Mouse (Mus musculus) cerebellum, adult 9-11 months (tissue): ENCODE data around the gene Hapln3.

Experiments used
- DNase-seq: peaks from one replicate; pipeline ENCODE4 v3.0.0; 2022

Hapln3 gene

DNA sequence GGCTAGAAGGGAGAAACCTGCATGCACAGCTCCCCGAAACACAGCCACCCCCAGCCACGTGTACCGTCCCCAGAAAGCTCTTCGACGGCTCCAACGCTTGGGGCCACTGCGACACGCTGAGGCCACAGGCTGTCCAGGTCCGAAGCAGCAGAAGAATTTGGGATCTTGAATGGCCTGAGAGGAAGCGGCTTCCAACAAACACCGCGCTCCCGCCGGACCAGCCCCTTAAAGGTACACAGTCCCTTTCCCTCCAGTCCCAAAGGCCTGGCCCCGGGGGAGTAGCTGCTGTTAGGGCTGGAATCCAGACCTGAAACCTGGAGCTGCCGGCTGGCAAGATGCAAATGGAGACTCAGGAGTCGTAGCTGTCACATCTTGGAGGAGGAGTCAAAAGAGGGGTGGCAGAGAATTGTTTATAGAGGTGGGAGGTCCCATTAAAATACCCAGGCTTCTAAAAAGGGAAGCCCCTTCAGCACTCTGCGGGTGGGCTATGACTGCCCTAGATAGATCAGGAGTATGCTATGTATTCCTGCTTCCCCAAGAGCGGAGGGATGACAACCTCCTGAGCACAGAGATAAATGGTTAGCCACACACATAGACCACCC, at the start of gene Hapln3:
TSS of gene Hapln3 (minus strand) at position 176 of the 602 bp plus-strand sequence.
- no peak for DNase-seq

DNA sequence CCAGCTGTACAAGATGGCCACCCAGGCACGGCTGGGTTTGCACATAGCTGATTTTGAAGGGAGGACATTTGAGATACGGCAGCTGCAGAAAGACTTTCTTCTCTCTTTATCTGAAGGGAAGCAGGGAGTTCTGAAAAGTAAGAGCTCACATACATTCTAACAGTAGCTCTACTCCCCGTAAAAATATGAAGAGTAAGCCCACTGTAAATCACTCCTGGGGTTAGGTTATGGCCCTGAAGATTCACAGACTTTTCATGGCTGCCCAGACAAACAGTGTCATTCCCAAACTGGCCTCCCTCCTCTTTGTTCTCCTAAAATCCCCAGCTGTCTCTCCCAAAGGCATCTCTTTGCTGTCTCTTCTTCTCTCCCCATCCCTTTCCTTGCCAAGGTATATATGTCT, 43.0 kb upstream of the Hapln3 start:
- DNase-seq: no peak

- DNase-seq: no peak
Observed at GRCm38 (mm10) chr7:79171782-79172181, 41.0 kb upstream of the Hapln3 start.

DNA sequence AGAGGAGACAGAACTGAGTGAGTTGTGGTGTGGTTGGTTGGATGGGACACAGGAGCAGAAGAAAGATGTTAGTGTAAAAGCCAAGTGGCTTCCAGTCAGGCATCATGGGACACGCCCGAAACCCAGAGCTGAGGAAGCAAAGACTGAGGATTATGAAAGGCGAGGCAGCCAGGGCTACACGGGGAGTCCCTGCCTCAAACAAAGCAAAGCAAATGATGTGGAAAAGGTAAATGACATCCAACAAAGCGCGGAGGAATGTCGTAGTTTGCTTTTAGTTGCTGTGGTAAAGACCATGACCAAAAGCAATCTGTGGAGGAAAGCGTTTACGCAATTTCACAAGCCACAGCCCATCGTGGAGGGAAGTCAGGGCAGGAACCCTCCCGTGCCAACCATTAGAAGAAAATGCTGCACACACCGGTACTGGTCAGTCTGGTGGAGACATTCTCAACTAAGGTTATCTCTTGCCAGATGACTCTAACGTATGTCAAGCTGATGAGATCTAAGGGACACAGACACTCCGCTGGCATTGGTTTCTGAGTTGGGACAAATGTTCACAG, 36.3 kb upstream of the Hapln3 start:
- DNase-seq: no peak

- no peak for DNase-seq
Observed at GRCm38 (mm10) chr7:79159406-79159805, 28.6 kb upstream of the Hapln3 start.

GRCm38 (mm10) chr7:79149522-79149921, 18.7 kb upstream of the Hapln3 start:
- no peak for DNase-seq

DNA sequence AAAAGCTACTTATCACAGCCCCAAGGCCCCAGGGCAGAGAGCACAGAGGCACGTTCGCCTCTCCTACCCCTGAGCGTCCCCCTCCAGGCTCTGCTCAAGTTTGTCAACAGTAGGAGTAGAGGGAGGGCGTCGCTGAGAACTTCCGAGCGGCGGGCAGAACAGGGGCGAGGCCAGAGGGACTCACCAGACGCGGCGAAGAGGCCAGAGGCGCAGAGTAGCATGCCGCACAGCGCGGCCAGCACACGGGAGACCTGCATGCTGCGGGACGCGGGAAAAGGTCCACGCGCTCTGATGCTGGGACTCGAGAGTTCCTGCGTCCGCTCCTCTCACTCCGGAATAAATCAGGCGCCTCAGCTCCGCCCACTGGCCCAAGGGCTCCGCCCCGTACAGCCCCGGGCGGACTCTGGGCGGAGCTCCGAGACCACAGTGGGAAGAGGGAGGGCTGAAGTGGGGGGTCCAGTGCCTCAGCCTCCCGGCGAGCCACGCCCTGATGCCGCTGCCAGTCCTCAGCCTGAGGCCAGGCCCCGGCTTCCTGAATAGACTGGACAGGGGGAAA, 18.0 kb upstream of the Hapln3 start, which contains the start of gene Mfge8:
TSS of gene Mfge8 (minus strand) at position 350 of the 556 bp plus-strand sequence.
- DNase-seq: peak; percentile 52

DNA sequence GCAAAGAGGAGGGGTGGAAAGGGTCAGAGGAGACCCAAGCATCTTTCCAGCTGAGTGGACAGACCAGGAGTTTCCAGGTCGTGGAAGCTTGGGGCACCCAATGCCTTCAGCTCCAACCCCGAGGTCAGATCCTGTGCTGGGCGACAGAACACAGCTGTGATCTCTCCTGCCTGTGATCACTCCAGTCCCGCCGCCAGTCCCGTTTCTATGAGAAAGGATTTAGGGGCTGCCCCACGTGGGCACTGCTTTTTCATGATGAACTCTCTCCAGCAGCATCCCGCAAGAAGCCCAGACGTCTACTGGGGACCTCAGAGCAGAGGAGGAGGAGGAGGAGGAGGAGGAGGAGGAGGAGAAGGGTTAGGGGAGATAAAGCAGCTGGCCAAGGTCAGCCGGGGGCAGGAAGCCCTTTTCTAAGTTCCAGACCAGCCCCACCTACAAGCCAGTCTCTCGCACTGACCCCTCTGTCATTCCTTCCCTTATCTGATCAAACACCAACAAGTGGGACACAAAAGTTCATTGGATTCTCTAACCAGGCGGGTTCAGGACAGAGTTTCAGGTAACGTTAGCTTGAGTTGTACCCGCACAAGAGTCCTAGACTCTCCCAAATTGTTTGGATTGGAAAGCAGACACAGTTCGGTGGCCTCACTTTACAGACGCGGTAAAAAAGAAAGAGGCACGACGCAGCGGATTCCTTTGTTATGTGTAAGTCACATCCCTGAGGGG, 17.3 kb upstream of the Hapln3 start:
- DNase-seq: no peak

GRCm38 (mm10) chr7:79147011-79147837, 16.4 kb upstream of the Hapln3 start:
- DNase-seq: no peak

- peak; percentile 59 for DNase-seq
Observed at GRCm38 (mm10) chr7:79140897-79141296, 10.1 kb upstream of the Hapln3 start.

DNA sequence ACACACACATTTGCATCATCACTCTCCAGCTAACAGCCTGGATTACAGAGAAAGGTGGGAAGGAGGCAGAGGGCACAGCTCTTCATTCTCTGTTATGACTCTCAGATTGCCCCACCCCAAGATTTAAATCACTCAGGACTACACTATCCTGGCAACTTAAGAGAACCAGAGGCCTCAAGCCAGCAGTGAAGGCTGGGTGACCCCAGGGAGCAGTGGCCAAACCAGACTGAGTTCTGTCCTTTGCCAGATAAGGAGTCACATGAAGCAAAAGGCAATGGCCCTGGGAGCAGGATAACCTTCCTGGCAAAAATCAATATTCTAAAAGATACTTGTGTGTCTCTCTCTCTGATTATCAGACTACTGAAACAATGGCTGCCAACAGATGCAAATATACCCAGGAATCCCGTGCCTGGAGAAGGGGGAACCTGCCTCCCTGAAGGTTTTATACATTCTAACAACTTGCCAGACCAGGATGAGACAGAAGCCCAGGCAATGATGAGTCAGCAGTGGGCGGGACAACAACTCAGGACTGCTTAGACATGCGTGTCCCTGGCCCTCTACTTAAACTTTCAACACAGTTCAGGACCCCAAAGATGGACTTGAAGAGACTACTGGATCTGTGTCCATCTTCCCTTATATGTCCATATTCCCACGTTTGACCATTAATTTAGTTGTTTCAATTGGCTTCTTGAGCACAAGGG, 9.2 kb upstream of the Hapln3 start:
- no peak for DNase-seq

- no peak for DNase-seq
Observed at GRCm38 (mm10) chr7:79139328-79139824, 8.6 kb upstream of the Hapln3 start.

GRCm38 (mm10) chr7:79133391-79133790, 2.6 kb upstream of the Hapln3 start:
- no peak for DNase-seq

DNA sequence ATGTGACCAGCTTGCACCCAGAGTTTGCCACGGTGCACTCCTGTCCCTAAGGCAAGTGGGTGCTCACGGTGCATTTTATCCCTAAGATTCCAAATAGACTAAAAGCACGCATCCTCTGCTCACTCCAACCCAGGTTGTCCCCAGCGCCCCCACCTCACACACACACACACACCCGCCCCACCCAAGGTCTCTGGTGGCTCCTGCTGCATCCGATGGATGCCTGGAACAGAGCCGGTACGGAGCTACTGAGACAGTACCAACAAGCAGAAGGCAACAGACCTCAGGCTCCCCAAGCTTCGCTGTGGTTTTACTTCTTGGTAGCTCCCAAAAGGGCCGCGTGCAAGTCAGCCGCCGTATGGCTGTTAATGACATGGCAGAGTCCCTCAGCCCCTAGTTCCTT, 433 bp downstream of the Hapln3 start:
- no peak for DNase-seq

- no peak for DNase-seq
Observed at GRCm38 (mm10) chr7:79129883-79130282, 935 bp downstream of the Hapln3 start.

DNA sequence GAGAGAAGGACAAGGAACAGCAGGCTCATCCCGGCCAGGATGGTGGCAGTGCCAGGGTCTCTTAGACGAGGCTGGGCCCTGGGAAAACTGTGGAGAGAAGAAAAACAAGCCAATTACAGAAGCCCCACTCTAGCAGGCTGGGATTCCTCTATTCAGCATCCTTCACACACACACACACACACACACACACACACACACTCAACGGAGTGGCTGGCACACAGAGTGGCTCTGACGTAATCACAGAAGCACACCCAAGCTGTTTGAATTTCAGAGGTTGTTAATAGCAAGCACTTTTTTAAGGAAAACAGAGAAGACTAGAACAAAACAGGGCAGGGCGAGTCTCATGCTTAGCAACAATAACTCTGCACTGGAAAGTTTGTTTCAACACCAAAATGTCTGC, 7.4 kb downstream of the Hapln3 start:
- DNase-seq: no peak

DNA sequence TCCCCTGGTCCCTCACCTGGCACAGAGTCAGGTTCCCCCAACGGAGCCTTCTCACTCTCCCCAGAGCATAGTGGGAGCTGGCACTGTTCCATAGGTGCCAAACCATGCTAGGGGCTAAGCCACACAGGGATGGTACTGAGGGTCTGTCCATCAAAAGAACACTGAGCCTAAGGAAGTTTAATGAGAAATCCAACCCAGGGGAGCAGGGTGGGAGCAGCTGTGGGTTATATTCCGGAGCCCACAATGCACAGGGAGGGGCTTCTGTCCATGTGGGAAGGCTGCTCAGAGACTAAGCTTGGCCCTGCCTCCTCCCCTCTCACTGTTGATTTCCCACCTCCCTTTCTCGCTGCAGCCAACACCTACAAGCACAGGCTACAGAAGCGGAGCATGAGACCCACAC, 17.0 kb downstream of the Hapln3 start:
- no peak for DNase-seq

DNA sequence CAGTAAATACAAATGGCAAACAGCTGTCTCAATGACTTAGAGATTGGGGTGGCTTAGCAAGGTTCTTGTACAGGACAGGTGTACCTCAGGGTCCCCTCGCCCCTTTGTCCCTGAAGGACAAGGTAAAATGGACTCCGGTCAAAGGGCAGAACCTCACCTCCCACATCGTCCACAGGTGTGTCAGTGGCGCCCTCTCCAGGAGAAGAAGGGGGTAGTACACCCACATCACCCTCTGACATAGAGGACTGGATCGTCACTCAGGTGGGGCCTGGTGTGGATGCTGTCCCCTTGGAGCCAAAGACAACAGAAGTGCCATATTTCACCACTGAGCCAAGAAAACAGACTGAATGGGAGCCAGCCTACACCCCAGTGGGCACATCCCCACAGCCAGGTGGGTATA, 34.3 kb downstream of the Hapln3 start:
- no peak for DNase-seq

- DNase-seq: peak; percentile 11
Observed at GRCm38 (mm10) chr7:79089111-79089510, 41.7 kb downstream of the Hapln3 start.

DNA sequence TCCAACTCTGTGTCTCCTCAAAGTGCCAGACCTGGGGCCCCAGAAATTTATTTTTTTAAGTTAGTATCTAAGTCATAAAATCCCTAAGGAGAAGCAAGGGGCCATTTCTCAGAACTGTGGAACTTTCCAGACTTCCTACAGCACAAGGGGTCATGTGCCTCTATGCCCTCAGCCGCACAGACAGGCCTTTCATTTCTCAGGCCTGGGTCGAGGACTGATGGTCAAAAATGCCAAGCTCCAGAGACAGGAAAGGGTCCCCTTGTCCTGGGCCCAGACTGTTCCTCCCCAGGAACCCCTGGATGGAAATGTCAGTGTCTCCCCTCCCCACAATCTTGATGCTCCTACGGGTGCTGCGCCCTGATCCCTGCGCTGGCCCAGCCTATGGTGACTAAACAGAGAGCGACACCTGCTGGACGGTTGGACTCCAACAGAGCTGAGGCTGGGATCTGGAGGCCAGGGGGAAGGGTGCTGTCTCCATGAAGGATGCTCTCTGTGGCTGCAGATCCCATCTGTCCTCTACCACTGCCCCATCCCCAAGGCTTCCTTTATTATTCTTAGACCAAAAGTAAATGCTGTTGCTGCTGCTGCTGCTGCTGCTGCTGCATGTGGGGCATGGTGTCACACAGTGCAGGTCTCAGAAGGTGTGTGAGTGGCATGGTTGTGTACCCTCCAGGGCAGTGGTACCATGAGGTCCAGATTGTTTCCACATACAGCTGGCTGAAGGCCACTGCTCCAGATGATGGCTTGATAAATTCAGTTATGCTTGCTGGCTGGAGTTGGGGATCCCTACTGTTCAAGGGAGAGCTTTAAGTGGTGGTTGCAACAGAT, 50.0 kb downstream of the Hapln3 start:
- DNase-seq: peak; percentile 11

GRCm38 (mm10) chr7:79079212-79079611, 51.6 kb downstream of the Hapln3 start:
- no peak for DNase-seq
